Mouse (Mus musculus): ENCODE measurements at regions not wholly inside any gene's neighbourhood (a gene's known extent, or its start where the extent isn't known, plus 50 kb on each side); places are given as distances from the start of the nearest gene placed in this dataset.

DNA sequence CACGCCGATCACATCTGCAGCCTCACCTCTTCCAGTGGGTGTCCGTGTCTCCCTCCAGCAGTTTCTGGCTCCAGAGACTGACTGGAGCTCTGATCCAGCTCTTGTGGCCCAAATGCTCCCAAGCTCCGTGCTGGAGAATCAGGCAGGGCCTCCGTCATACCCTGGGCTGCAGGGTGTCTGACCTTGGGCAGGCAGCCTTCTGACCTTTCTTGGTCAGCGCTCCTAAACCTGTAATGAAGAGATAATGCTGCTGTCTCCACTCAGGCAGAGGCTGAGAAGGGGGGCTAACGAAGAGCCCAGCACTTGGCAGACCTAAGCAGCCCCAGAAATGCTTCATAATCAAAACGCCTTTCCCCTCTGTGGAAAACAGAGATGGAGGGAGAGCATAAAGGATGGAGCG lies 89.9 kb upstream of the Mef2a start:
- no peak for DNase-seq (ENCODE audit: low spot score in 2 of 2)

DNA sequence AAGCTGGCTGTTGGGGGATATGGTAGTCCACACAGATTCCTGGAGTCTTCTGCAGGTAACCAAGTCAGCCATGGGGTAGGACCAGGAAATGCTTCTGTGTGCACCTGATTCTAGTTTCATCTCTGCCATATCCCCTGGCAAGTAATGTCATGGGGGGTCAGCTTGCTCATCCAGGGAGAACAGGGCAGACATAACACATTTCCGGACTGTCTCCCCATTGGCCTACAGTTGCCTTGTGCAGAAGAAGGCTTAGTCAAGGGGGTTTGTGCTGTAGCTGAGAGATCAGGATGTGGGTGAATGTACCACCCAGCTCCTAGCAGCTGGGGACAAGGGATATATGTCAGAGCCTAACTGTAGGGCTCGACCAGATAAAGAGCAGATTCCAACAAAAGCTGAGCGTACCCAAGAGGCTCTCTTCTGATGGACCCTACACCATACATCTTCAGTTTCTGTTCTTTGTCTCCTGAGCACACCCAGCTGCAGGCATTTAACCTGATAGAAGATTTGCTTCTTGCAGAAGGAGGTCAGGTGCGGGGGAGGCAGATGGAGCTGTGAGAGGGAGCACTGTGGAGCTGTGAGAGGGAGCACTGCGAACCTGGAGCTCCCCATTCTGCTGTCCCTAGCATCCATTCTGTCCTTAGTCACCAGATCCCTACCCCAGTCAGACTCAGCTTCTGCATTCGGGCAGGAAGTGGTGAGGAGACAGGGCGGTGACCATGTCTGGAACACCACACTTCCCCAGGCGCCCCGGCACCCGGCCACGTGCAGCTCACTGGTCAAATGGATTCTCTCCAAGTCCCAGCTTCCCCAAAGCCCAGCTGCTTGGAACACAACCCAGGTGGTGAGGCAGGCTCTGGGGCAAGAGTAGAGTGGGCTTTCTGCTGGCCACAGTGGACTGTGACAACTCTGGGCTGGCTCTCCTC lies 88.9 kb upstream of the Mef2a start:
- no peak for DNase-seq (ENCODE audit: low spot score in 2 of 2)

DNA sequence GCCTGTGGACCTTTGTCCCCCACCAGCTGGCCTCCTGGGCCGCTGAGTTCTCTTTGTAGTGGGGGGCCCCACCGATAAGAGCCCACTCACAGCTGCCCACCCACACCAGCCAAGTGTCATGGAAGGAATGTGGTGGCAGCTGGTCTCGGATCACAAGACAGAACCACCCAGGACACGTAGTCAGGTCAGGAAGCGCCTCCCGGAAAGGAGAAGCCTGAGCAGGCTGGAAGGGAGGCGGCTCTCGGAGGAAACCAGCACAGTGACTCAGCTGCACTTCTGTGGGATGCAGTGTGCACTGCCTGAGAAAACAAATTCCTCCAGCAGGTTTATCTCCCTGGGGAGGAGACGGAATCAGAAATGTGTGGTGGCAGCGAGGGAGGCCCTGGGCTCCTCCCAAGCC lies 87.2 kb upstream of the Mef2a start:
- DNase-seq (ENCODE audit: low spot score in 2 of 2): no peak

- no peak for DNase-seq (ENCODE audit: low spot score in 2 of 2)
Measured at GRCm38 (mm10) chr7:67459209-67459608, 86.6 kb upstream of the Mef2a start.

DNA sequence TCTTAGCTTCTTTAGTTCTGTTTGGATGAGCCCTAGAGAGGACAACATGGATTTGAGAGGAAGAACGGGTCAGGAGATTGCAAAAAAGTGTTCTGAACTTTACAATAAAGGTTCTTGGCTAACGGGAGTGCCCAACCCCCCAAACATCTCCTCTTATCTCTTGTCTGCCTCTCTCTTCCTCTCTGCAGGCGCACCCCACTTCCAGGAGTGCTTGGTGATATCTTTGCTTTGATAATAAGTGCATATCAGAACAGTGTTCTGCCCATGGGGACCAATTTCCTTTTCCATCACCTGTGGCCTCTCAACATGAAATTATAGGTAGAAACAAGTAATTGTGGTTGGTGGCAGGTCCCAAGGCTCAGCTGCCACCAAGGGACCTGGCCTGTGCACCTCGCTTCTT lies 86.0 kb upstream of the Mef2a start:
- no peak for DNase-seq (ENCODE audit: low spot score in 2 of 2)

- DNase-seq (ENCODE audit: low spot score in 2 of 2): no peak
Measured at GRCm38 (mm10) chr7:67457898-67458297, 85.2 kb upstream of the Mef2a start.

DNA sequence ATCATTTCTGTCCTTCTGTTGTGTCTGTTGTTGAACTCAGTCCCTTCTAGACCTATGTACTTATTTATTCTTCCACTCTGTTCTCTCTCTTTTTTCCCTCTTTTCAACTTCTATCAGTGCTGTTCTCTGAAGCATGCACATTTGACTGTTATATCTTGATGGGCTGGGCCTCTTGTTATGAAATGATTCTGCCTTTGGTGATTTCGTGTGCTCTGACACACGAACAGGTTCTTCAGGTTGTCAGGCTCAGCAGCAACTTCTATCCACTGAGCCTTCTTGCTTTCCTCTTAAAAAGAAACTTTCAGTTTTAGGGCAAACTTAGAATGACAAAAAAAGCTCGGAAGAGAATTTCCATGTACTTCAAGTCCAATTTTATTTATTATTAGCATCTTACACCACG lies 83.4 kb upstream of the Mef2a start:
- no peak for DNase-seq (ENCODE audit: low spot score in 2 of 2)

DNA sequence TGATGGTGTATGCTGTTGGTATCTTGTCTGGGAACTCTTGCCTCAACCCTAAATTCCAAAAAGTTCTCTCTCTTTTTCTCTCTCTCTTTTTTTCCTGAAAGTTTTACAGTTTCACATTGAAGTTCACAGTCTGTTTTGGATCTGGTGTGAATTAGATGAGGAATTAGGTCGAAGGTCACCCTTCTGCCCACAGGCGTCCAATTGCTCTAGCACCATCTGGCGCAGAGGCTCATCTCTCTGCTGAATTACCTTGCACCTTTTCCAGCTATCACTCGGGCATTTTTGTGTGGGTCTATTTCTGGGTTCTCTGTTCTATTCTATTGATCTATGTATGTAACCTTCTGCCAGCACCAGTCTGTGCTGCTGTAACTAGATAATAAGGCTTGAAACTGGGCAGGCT lies 81.8 kb upstream of the Mef2a start:
- DNase-seq (ENCODE audit: low spot score in 2 of 2): no peak

GRCm38 (mm10) chr7:67451157-67451793 lies 78.6 kb upstream of the Mef2a start:
- no peak for DNase-seq (ENCODE audit: low spot score in 2 of 2)

- no peak for DNase-seq (ENCODE audit: low spot score in 2 of 2)
Measured at GRCm38 (mm10) chr7:67446606-67447005, 73.9 kb upstream of the Mef2a start.

DNA sequence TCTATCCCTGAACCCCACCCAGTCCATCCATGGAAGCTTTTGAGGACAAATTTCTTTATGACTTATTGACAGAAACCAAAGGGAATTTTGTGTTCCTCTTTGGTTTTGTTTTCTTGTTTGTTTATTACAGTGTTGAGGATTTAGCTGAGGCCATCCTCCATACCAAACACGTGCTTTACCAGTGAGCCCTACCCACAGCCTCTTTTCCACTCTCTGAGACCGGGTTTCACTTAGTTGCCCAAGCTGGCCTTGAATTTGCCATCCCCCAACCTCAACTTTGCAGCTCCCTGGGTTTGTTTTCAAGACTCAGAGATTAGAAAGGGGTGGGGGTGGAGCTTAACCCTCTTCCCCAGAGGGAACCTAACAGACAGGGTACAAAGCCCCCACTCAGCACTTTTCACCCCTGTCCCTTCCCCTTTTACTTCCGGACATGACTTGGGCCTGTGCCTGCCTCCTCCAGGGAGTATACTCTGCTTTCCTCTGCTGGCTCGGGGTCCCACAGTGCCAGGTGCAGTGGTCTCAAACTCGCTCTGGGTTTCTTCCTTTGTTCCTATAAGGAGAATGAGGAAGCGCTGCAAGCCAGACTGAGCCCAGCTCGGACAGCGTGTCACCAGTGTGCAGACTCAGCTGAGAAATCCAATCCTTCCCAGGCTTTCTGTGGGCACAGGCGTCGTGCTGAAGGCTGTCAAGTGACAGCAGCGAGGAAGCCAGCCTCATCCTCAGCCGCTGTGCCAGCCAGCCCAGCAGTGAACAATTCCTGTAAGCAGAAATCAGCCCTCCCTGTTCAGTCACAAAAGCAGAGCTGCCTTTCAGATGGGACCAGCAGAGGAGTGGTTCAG lies 72.8 kb upstream of the Mef2a start:
- DNase-seq (ENCODE audit: low spot score in 2 of 2): no peak

DNA sequence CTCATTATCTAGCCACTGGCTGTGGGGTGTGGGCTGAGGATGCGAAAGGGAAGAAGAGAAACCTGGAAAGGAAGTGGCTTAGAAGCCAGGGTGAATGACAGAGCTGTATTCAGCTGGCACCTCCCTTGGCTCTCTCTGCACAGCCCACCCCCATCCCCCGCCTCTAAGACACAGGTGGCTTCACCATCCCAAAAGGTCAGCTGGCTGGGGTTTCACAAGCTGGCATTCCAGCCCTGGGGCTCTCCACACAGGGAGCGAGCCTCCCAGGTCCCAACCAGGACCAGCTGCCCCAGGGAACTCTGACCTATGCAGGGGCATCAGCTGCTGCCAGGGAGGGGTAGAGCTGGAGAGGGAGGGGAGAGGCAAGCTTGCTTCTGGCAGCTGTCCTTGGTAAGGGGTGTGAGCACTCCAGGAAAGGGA lies 71.9 kb upstream of the Mef2a start:
- DNase-seq (ENCODE audit: low spot score in 2 of 2): no peak

GRCm38 (mm10) chr7:67443666-67444065 lies 71.0 kb upstream of the Mef2a start:
- no peak for DNase-seq (ENCODE audit: low spot score in 2 of 2)

- peak in 1 of 2 experiments; percentile 37 for DNase-seq (ENCODE audit: low spot score in 2 of 2)
Measured at GRCm38 (mm10) chr7:67443001-67443555, 70.4 kb upstream of the Mef2a start.

- no peak for DNase-seq (ENCODE audit: low spot score in 2 of 2)
Measured at GRCm38 (mm10) chr7:67442284-67442683, 69.6 kb upstream of the Mef2a start.

GRCm38 (mm10) chr7:67440806-67441205 lies 68.1 kb upstream of the Mef2a start:
- peak in 1 of 2 experiments; percentile 46 for DNase-seq (ENCODE audit: low spot score in 2 of 2)

DNA sequence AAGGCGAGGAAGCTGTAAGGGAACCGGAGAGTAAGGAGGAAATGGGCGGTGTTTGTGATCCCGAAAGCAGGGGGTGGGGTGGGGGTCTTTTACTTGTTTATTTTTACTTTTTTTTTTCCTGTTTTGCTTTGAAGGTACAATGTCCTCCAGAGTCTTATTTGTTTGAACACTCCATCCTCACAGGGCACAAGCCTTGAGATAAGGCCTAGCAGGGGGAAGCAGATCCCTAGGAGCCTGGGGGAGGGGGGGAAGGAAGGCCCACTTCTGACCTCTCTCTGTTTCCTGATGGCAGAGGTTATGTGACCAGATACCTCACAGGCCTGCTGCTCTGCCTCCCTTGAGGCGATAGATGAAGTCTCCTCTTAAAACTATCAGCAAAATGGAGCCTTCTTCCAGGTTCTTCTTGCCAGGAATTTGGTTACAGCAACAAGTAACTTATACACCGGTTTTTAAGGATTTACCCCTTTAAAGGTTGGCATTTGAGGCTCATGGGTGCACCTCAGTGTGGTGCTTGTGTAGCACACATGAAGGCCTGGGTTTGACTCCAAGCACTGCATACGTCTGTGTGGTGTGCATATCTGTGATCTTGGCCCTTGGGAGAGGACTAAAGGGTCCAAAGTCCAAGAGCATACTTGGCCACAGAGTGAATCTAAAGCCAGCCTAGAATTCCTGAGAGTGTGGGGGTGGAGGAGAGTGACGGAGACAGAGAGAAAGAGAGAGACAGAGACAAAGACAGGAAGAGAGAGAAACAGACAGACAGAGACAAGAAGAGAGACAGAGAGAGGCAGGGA lies 64.8 kb upstream of the Mef2a start:
- no peak for DNase-seq (ENCODE audit: low spot score in 2 of 2)

GRCm38 (mm10) chr7:67435643-67436339 lies 63.1 kb upstream of the Mef2a start:
- DNase-seq (ENCODE audit: low spot score in 2 of 2): peak in 1 of 2 experiments; percentile 46

GRCm38 (mm10) chr7:67430987-67431386 lies 58.3 kb upstream of the Mef2a start:
- DNase-seq (ENCODE audit: low spot score in 2 of 2): no peak

DNA sequence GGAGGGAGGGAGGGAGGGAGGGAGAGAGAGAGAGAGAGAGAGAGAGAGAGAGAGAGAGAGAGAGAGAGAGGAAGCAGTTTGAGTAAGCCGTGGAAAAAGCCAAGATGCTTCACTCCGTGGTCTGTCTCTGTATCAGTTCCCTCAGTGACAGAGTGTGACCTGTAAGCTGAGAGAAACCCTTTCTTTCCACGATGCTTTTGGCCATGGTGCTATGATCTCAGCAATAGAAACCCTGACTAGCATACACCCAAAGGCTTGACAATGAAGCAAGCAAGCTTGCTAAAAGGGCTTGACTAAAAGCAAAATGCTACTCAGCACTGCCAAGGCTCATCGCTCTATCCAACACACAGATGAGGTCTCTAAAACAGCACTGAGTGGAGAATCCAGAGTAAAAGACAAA lies 57.4 kb upstream of the Mef2a start:
- DNase-seq (ENCODE audit: low spot score in 2 of 2): peak in 1 of 2 experiments; percentile 6
